Mouse (Mus musculus) E14TG2a.4 (cell line): Measurements from ENCODE around the gene Ntm.

Experiments used
- CTCF ChIP-seq: conservative IDR thresholded peaks from 2 replicates; pipeline ENCODE4 v1.5.1; 2014; ENCODE audit warnings: low read length
- NANOG ChIP-seq: IDR thresholded peaks from 2 replicates; pipeline ENCODE4 v1.6.1; 2014; ENCODE audit warnings: borderline replicate concordance, low read length, mixed read lengths
- POU5F1 ChIP-seq: IDR thresholded peaks from 2 replicates; pipeline ENCODE4 v1.6.1; 2014; ENCODE audit warnings: low read length, borderline replicate concordance

DNA sequence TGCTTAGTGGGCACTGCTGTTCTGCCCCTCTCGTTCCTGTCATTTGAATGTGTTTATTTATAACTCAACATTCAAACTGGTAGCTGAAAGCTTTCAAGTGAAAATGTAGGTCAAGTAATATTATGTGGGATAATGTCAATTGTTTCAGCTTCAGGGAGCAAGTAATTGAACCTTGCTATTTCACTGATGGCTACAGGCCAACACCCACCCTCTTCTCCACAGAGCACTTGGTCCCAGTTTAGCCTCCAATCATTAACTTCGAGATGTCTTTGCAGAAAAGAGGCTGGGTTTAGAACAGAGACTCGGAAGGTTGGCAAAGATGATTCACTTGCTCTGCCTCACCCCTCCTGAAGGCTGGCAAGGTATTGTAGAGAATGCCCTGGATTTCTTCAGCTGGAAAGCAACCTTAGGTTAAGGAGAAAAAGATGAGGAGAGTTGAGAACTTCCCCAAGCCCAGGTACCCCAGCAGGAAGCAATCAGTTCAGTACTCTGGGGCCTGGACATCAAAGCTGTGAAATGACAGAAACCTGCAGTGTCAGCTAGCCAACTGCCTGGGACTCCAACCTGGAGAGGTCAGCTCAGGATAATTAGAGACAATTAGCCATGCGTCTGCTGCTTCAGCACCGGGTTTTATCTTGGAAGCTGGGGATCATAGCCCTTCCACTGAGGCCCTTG lies 741.9 kb downstream of the Ntm start:
- TF ChIP-seq CTCF, result no peak
- no peak for TF ChIP-seq POU5F1
- no peak for TF ChIP-seq NANOG
